12 mouse cellular contexts compared by ENCODE assay signal in genomic region chr19:42256611-42257240, GRCm38 (mm10). TPM values are rescaled to one million over a fixed set of nuclear protein-coding genes. Genes with fewer than 3 reads are reported as not detected.
A peak's percentile ranks its signal among the peaks of the same experiment; 100 is the strongest.
DNase-seq lines count a peak whose midpoint lies in the region; ATAC-seq lines count a peak whose summit lies in the region.
"Had no signal": no experiment of that assay in that cellular context is flagged by ENCODE, and none has a peak within 500 bp of the region (broad histone marks: within the 10 kb centered on the region; RNA-seq: fewer than 3 reads in every experiment).

No protein-coding gene starts in this region.

- H3K27ac ChIP-seq in midbrain, embryonic 12.5 days (replicated peaks): no peak overlapping the region
- no peak overlapping the region for H3K27ac ChIP-seq in midbrain, embryonic 10.5 days (replicated peaks)
- H3K27ac ChIP-seq: embryonic facial prominence, embryonic 12.5 days; heart, embryonic 15.5 days; kidney, postnatal 0 days had no signal

- peak overlapping the region; percentile 56 for H3K4me3 ChIP-seq in midbrain, embryonic 12.5 days
- no peak overlapping the region for H3K4me3 ChIP-seq in midbrain, embryonic 10.5 days
- H3K4me3 ChIP-seq: heart, embryonic 15.5 days had no signal

- H3K9ac ChIP-seq in midbrain, embryonic 12.5 days (replicated peaks): no peak overlapping the region
- H3K9ac ChIP-seq: embryonic facial prominence, embryonic 12.5 days; heart, embryonic 15.5 days had no signal

- intact Hi-C loops in left cerebral cortex, postnatal 14 days (cut with DNase I): loop anchor here (5.0 kb wide), 1 partner anchor 39 kb away; no protein-coding TSS in a partner anchor

- WGBS in midbrain, embryonic 12.5 days: 81% methylated on average over 12 of the region's 12 CpGs
- WGBS in midbrain, embryonic 10.5 days: 87% methylated on average over 12 of the region's 12 CpGs

- peak overlapping the region; percentile 83 for H3K4me2 ChIP-seq in midbrain, embryonic 12.5 days (replicated peaks)
- H3K4me2 ChIP-seq: heart, embryonic 15.5 days had no signal

- no peaks in the 10 kb centered on the region for H3K9me3 ChIP-seq in midbrain, embryonic 12.5 days
- no peaks in the 10 kb centered on the region for H3K9me3 ChIP-seq in midbrain, embryonic 10.5 days (replicated peaks)
- H3K9me3 ChIP-seq: embryonic facial prominence, embryonic 12.5 days; heart, embryonic 15.5 days had no signal

- H3K4me1 ChIP-seq in midbrain, embryonic 12.5 days: peaks cover 22% of the 10 kb centered on the region
- peaks cover 14% of the 10 kb centered on the region for H3K4me1 ChIP-seq in midbrain, embryonic 10.5 days

- DNase-seq in midbrain, embryonic 10.5 days (ENCODE audit: low spot score): no peak
- DNase-seq in frontal cortex, adult 2 months (ENCODE audit: extremely low spot score in 1 of 2, low spot score in 1 of 2): peak; percentile 34 to 58
- DNase-seq in left cerebral cortex, postnatal 14 days (ENCODE audit: low spot score in 2 of 2): peak; percentile 53 to 67
- peak; percentile 62 for DNase-seq in telencephalon, adult 2 months (ENCODE audit: low read depth, low spot score)
- DNase-seq in c-Kit-positive CD71-positive TER-119-positive erythroid progenitor cells, embryonic 14.5 days (ENCODE audit: low spot score): no peak
- DNase-seq in gastrocnemius, postnatal 10 days: no peak
- no peak for DNase-seq in lung, postnatal 14 days

- H3K36me3 ChIP-seq in midbrain, embryonic 12.5 days: no peaks in the 10 kb centered on the region
- no peaks in the 10 kb centered on the region for H3K36me3 ChIP-seq in midbrain, embryonic 10.5 days
- H3K36me3 ChIP-seq: embryonic facial prominence, embryonic 12.5 days; heart, embryonic 15.5 days had no signal

- peaks cover 34% of the 10 kb centered on the region for H3K27me3 ChIP-seq in midbrain, embryonic 12.5 days
- H3K27me3 ChIP-seq in midbrain, embryonic 10.5 days (ENCODE audit: low read depth, poor library complexity, severe bottlenecking): peaks cover 45% of the 10 kb centered on the region

- no peak for ATAC-seq in midbrain, embryonic 12.5 days (ENCODE audit: low FRiP score, low read depth)

RNA-seq across cellular contexts. Expression of gene Golga7b, which starts 9.4 kb away (rescaled TPM):
- polyA plus RNA-seq in midbrain, embryonic 12.5 days (2016; fragmentation: Nextera tagmentation; extraction: Ambion mirVana): 7.7 and 8.8 TPM in 2 replicates
- polyA plus RNA-seq in midbrain, embryonic 10.5 days (2016; fragmentation: Nextera tagmentation; extraction: Ambion mirVana): 1.0 and 2.2 TPM in 2 replicates
- polyA plus RNA-seq in frontal cortex, adult 2 months (2012; rRNA removed): 98.3 and 99.6 TPM in 2 replicates
- total RNA-seq in left cerebral cortex, postnatal 14 days (2021): 100 to 1,000 TPM; 131 to 146 TPM
- 1 to 10 TPM; 3.2 to 5.5 TPM for total RNA-seq in gastrocnemius, postnatal 10 days (2021)
- total RNA-seq: liver, adult 2 months had no signal
- polyA plus RNA-seq: kidney, postnatal 0 days; liver, adult 2 months had no signal

RNA-seq across cellular contexts. Expression of gene Sfrp5, which starts 54.7 kb away (rescaled TPM):
- not detected in 2 replicates for polyA plus RNA-seq in midbrain, embryonic 12.5 days (2016; fragmentation: Nextera tagmentation; extraction: Ambion mirVana)
- polyA plus RNA-seq in midbrain, embryonic 10.5 days (2016; fragmentation: Nextera tagmentation; extraction: Ambion mirVana): 0.06 TPM in 2 replicates
- 3.6 and 5.9 TPM in 2 replicates for polyA plus RNA-seq in frontal cortex, adult 2 months (2012; rRNA removed)
- total RNA-seq in left cerebral cortex, postnatal 14 days (2021): under 1 TPM; 0.31 to 0.80 TPM
- 1 to 10 TPM; 5.7 to 6.8 TPM for total RNA-seq in gastrocnemius, postnatal 10 days (2021)
- total RNA-seq: liver, adult 2 months had no signal
- polyA plus RNA-seq: liver, adult 2 months had no signal

Comparison
In these comparisons a context has a peak if more than half of its experiments do, and no peak if none do; other contexts are left out.
1. DNase-seq: peak in frontal cortex, adult 2 months (2 of 2), left cerebral cortex, postnatal 14 days (2 of 2) and telencephalon, adult 2 months (single experiment); none in midbrain, embryonic 10.5 days (single experiment), c-Kit-positive CD71-positive TER-119-positive erythroid progenitor cells, embryonic 14.5 days (single experiment), gastrocnemius, postnatal 10 days (single experiment) and lung, postnatal 14 days (single experiment).
2. RNA of gene Golga7b, which starts 9.4 kb away (polyA plus RNA-seq): 98.3 to 99.6 TPM in frontal cortex, adult 2 months; 7.7 to 8.8 TPM in midbrain, embryonic 12.5 days and 1.0 to 2.2 TPM in midbrain, embryonic 10.5 days; every median in the first group is over 10 times any median in the second.